In genomic region chr10:41766280-41766679, GRCm38 (mm10) we compare ENCODE assay signal across 25 mouse cellular contexts. TPM values are rescaled to one million over a fixed set of nuclear protein-coding genes. Genes with fewer than 3 reads are reported as not detected.
DNase-seq lines count a peak whose midpoint lies in the region; ATAC-seq and TF ChIP-seq lines count a peak whose summit lies in the region.
"Had no signal": no experiment of that assay in that cellular context is flagged by ENCODE, and none has a peak within 500 bp of the region (broad histone marks: within the 10 kb centered on the region; RNA-seq: fewer than 3 reads in every experiment).

No protein-coding gene starts in this region.

- ATAC-seq in forebrain, embryonic 14.5 days = no peak
- ATAC-seq in forebrain, embryonic 11.5 days (replicated peaks; ENCODE audit: low FRiP score) = no peak
- no peak for ATAC-seq in lung, postnatal 0 days
- ATAC-seq in stomach, embryonic 15.5 days (ENCODE audit: insufficient read depth, low FRiP score, low read depth) = no peak
- ATAC-seq: CD4-positive, CD25-positive, alpha-beta regulatory T cell, adult 4 months; hindbrain, embryonic 16.5 days; liver, postnatal 0 days had no signal

- 90% methylated on average over 4 of the region's 4 CpGs for WGBS in forebrain, embryonic 14.5 days
- WGBS in forebrain, embryonic 11.5 days = 85% methylated on average over 4 of the region's 4 CpGs
- WGBS in lung, postnatal 0 days = 60% methylated on average over 4 of the region's 4 CpGs
- 57% methylated on average over 4 of the region's 4 CpGs for WGBS in stomach, embryonic 15.5 days
- WGBS in thymus, adult 2 months = 96% methylated on average over 4 of the region's 4 CpGs

- no peak overlapping the region for H3K4me3 ChIP-seq in forebrain, embryonic 14.5 days (ENCODE audit: low read depth, low read length)
- no peak overlapping the region for H3K4me3 ChIP-seq in forebrain, embryonic 11.5 days (ENCODE audit: low read depth, low read length)
- H3K4me3 ChIP-seq in lung, postnatal 0 days (ENCODE audit: low read depth, low read length) = no peak overlapping the region
- no peak overlapping the region for H3K4me3 ChIP-seq in stomach, embryonic 15.5 days (replicated peaks)
- H3K4me3 ChIP-seq in thymus, adult 2 months (ENCODE audit: control insufficient read depth, insufficient read depth, low read length) = no peak overlapping the region
- H3K4me3 ChIP-seq: heart, embryonic 12.5 days; hindbrain, embryonic 10.5 days; kidney, embryonic 15.5 days; limb, embryonic 12.5 days; megakaryocyte, embryonic 14.5 days had no signal

- no peak overlapping the region for H3K9ac ChIP-seq in forebrain, embryonic 14.5 days (ENCODE audit: low read length)
- no peak overlapping the region for H3K9ac ChIP-seq in forebrain, embryonic 11.5 days (ENCODE audit: low read length)
- H3K9ac ChIP-seq in lung, postnatal 0 days (replicated peaks; ENCODE audit: low read depth) = no peak overlapping the region
- H3K9ac ChIP-seq in stomach, embryonic 15.5 days = no peak overlapping the region
- H3K9ac ChIP-seq: heart, embryonic 12.5 days; kidney, embryonic 15.5 days; limb, embryonic 12.5 days; liver, postnatal 0 days had no signal

- H3K27ac ChIP-seq in forebrain, embryonic 14.5 days (ENCODE audit: low read depth, low read length) = no peak overlapping the region
- no peak overlapping the region for H3K27ac ChIP-seq in forebrain, embryonic 11.5 days (ENCODE audit: low read depth, low read length)
- no peak overlapping the region for H3K27ac ChIP-seq in lung, postnatal 0 days (ENCODE audit: low read length)
- peak overlapping the region; percentile 52; the same call in 1 of the 2 replicates for H3K27ac ChIP-seq in stomach, embryonic 15.5 days
- H3K27ac ChIP-seq in thymus, adult 2 months (ENCODE audit: control insufficient read depth, insufficient read depth, low read length) = no peak overlapping the region
- H3K27ac ChIP-seq: hindbrain, embryonic 10.5 days; kidney, embryonic 15.5 days; limb, embryonic 12.5 days had no signal

- TF ChIP-seq CTCF in lung, postnatal 0 days (IDR thresholded peaks at IDR 0.05) = no peak
- no peak for TF ChIP-seq CTCF in thymus, adult 2 months (IDR thresholded peaks at IDR 0.05; ENCODE audit: borderline replicate concordance, control insufficient read depth, extremely low read depth, insufficient read depth, low read length, poor library complexity)

- no peak for TF ChIP-seq POLR2A in thymus, adult 2 months (IDR thresholded peaks at IDR 0.05; ENCODE audit: control insufficient read depth, extremely low read depth, insufficient read depth, low read length, poor library complexity)

- H3K9me3 ChIP-seq in forebrain, embryonic 14.5 days (replicated peaks; ENCODE audit: control insufficient read depth, low read length) = no peaks in the 10 kb centered on the region
- H3K9me3 ChIP-seq in forebrain, embryonic 11.5 days (ENCODE audit: control insufficient read depth, low read length) = no peaks in the 10 kb centered on the region
- no peaks in the 10 kb centered on the region for H3K9me3 ChIP-seq in lung, postnatal 0 days (ENCODE audit: low read length)
- H3K9me3 ChIP-seq in stomach, embryonic 15.5 days = no peaks in the 10 kb centered on the region
- H3K9me3 ChIP-seq: heart, embryonic 12.5 days; hindbrain, embryonic 10.5 days; kidney, embryonic 15.5 days; limb, embryonic 12.5 days had no signal

- no peak overlapping the region for H3K4me2 ChIP-seq in forebrain, embryonic 14.5 days (ENCODE audit: low read length)
- no peak overlapping the region for H3K4me2 ChIP-seq in forebrain, embryonic 11.5 days (ENCODE audit: low read depth, low read length, severe bottlenecking)
- no peak overlapping the region for H3K4me2 ChIP-seq in lung, postnatal 0 days (replicated peaks; ENCODE audit: low read depth, low read length)
- no peak overlapping the region for H3K4me2 ChIP-seq in stomach, embryonic 15.5 days
- H3K4me2 ChIP-seq: heart, embryonic 12.5 days; kidney, embryonic 15.5 days; limb, embryonic 12.5 days; liver, embryonic 11.5 days had no signal

- no peaks in the 10 kb centered on the region for H3K36me3 ChIP-seq in forebrain, embryonic 14.5 days (ENCODE audit: control insufficient read depth, insufficient read depth, low read length)
- no peaks in the 10 kb centered on the region for H3K36me3 ChIP-seq in forebrain, embryonic 11.5 days (ENCODE audit: control insufficient read depth, insufficient read depth, low read length)
- no peaks in the 10 kb centered on the region for H3K36me3 ChIP-seq in lung, postnatal 0 days (ENCODE audit: insufficient read depth, low read length)
- H3K36me3 ChIP-seq in stomach, embryonic 15.5 days = no peaks in the 10 kb centered on the region
- no peaks in the 10 kb centered on the region for H3K36me3 ChIP-seq in thymus, adult 2 months (ENCODE audit: control insufficient read depth, insufficient read depth, low read length)
- H3K36me3 ChIP-seq: heart, embryonic 12.5 days; hindbrain, embryonic 10.5 days; kidney, embryonic 15.5 days; limb, embryonic 12.5 days had no signal

- no peak for TF ChIP-seq EP300 in lung, postnatal 0 days (IDR thresholded peaks at IDR 0.05)

- H3K4me1 ChIP-seq in forebrain, embryonic 14.5 days (ENCODE audit: control insufficient read depth, insufficient read depth, low read length) = no peaks in the 10 kb centered on the region
- no peaks in the 10 kb centered on the region for H3K4me1 ChIP-seq in forebrain, embryonic 11.5 days (replicated peaks; ENCODE audit: control insufficient read depth, insufficient read depth, low read length)
- no peaks in the 10 kb centered on the region for H3K4me1 ChIP-seq in lung, postnatal 0 days (ENCODE audit: insufficient read depth, low read depth, low read length)
- peaks cover 2% of the 10 kb centered on the region; the same call in 1 of the 2 replicates for H3K4me1 ChIP-seq in stomach, embryonic 15.5 days
- no peaks in the 10 kb centered on the region for H3K4me1 ChIP-seq in thymus, adult 2 months (replicated peaks; ENCODE audit: control insufficient read depth, insufficient read depth, low read length)
- H3K4me1 ChIP-seq: hindbrain, embryonic 10.5 days; kidney, embryonic 15.5 days; limb, embryonic 12.5 days had no signal

- peak; percentile 5 for DNase-seq in forebrain, embryonic 14.5 days (ENCODE audit: low spot score)
- no peak for DNase-seq in forebrain, embryonic 11.5 days (ENCODE audit: low spot score)
- peak; percentile 23 for DNase-seq in lung, postnatal 0 days (ENCODE audit: low spot score)
- DNase-seq in lung, postnatal 10 days = no peak
- DNase-seq in kidney, postnatal 36 days = no peak
- DNase-seq in thymus, adult 2 months = no peak
- DNase-seq: cerebellum, adult 11-12 months; cerebellum, postnatal 10 days; gastrocnemius, postnatal 10 days; heart, postnatal 10 days; kidney, adult 11 months; kidney, postnatal 4 days; liver, postnatal 0 days; midbrain, embryonic 14.5 days; thymus, adult 18-20 months; thymus, postnatal 4 days had no signal

- no peaks in the 10 kb centered on the region for H3K27me3 ChIP-seq in forebrain, embryonic 14.5 days (replicated peaks; ENCODE audit: control insufficient read depth, insufficient read depth, low read length)
- no peaks in the 10 kb centered on the region for H3K27me3 ChIP-seq in forebrain, embryonic 11.5 days (ENCODE audit: control insufficient read depth, insufficient read depth, low read length)
- H3K27me3 ChIP-seq in lung, postnatal 0 days (replicated peaks; ENCODE audit: insufficient read depth, low read length) = no peaks in the 10 kb centered on the region
- no peaks in the 10 kb centered on the region for H3K27me3 ChIP-seq in stomach, embryonic 15.5 days (replicated peaks)
- no peaks in the 10 kb centered on the region for H3K27me3 ChIP-seq in thymus, adult 2 months (ENCODE audit: control insufficient read depth, insufficient read depth, low read length)
- H3K27me3 ChIP-seq: heart, embryonic 12.5 days; kidney, embryonic 15.5 days; limb, embryonic 12.5 days; megakaryocyte, embryonic 14.5 days had no signal

RNA-seq across cellular contexts. Expression of gene Cep57l1, which starts 43.4 kb away (rescaled TPM):
- polyA plus RNA-seq in forebrain, embryonic 14.5 days (2014; fragmentation: Nextera tagmentation; extraction: Ambion mirVana) = 14.8 and 16.8 TPM in 2 replicates
- 25.8 and 27.1 TPM in 2 replicates for polyA plus RNA-seq in forebrain, embryonic 11.5 days (2014; fragmentation: Nextera tagmentation; extraction: Ambion mirVana)
- polyA plus RNA-seq in lung, postnatal 0 days (2015; fragmentation: Nextera tagmentation; extraction: Ambion mirVana) = 5.9 and 6.3 TPM in 2 replicates
- polyA plus RNA-seq in stomach, embryonic 15.5 days (2015; fragmentation: Nextera tagmentation; extraction: Ambion mirVana) = 21.2 and 22.1 TPM in 2 replicates
- polyA plus RNA-seq in thymus, adult 2 months (2012; rRNA removed) = 5.7 and 6.5 TPM in 2 replicates

RNA-seq across cellular contexts. Expression of gene Sesn1, which starts 43.5 kb away (rescaled TPM):
- polyA plus RNA-seq in forebrain, embryonic 14.5 days (2014; fragmentation: Nextera tagmentation; extraction: Ambion mirVana) = 55.3 and 61.5 TPM in 2 replicates
- 22.3 and 22.5 TPM in 2 replicates for polyA plus RNA-seq in forebrain, embryonic 11.5 days (2014; fragmentation: Nextera tagmentation; extraction: Ambion mirVana)
- polyA plus RNA-seq in lung, postnatal 0 days (2015; fragmentation: Nextera tagmentation; extraction: Ambion mirVana) = 26.5 and 36.6 TPM in 2 replicates
- 32.4 and 33.3 TPM in 2 replicates for polyA plus RNA-seq in stomach, embryonic 15.5 days (2015; fragmentation: Nextera tagmentation; extraction: Ambion mirVana)
- polyA plus RNA-seq in thymus, adult 2 months (2012; rRNA removed) = 49.7 and 51.7 TPM in 2 replicates

RNA-seq across cellular contexts. Expression of gene Ccdc162, which starts 49.8 kb away (rescaled TPM):
- polyA plus RNA-seq in forebrain, embryonic 14.5 days (2014; fragmentation: Nextera tagmentation; extraction: Ambion mirVana) = 0.51 and 0.66 TPM in 2 replicates
- 0.15 and 0.80 TPM in 2 replicates for polyA plus RNA-seq in forebrain, embryonic 11.5 days (2014; fragmentation: Nextera tagmentation; extraction: Ambion mirVana)
- 2.2 and 3.0 TPM in 2 replicates for polyA plus RNA-seq in lung, postnatal 0 days (2015; fragmentation: Nextera tagmentation; extraction: Ambion mirVana)
- polyA plus RNA-seq in stomach, embryonic 15.5 days (2015; fragmentation: Nextera tagmentation; extraction: Ambion mirVana) = 0.96 and 1.0 TPM in 2 replicates
- 2.9 and 5.1 TPM in 2 replicates for polyA plus RNA-seq in thymus, adult 2 months (2012; rRNA removed)

Comparison
In these comparisons a context has a peak if more than half of its experiments do, and no peak if none do; other contexts are left out.
1. DNase-seq: peak in forebrain, embryonic 14.5 days (single experiment) and lung, postnatal 0 days (single experiment); none in forebrain, embryonic 11.5 days (single experiment), lung, postnatal 10 days (single experiment), kidney, postnatal 36 days (0 of 2) and thymus, adult 2 months (single experiment).